Mouse (Mus musculus) brain, adult 2 months (tissue): ENCODE data around the gene Pkig.
"Not testable (repeated sequence)": the region's sequence is repeated elsewhere in the genome, so short reads cannot be mapped to it uniquely, and the experiment has no call there.

Experiments used
- DNase-seq: peaks from one replicate; pipeline ENCODE4 v3.0.0; 2011; ENCODE audit warnings: low read depth, low spot score

The Pkig gene

DNA sequence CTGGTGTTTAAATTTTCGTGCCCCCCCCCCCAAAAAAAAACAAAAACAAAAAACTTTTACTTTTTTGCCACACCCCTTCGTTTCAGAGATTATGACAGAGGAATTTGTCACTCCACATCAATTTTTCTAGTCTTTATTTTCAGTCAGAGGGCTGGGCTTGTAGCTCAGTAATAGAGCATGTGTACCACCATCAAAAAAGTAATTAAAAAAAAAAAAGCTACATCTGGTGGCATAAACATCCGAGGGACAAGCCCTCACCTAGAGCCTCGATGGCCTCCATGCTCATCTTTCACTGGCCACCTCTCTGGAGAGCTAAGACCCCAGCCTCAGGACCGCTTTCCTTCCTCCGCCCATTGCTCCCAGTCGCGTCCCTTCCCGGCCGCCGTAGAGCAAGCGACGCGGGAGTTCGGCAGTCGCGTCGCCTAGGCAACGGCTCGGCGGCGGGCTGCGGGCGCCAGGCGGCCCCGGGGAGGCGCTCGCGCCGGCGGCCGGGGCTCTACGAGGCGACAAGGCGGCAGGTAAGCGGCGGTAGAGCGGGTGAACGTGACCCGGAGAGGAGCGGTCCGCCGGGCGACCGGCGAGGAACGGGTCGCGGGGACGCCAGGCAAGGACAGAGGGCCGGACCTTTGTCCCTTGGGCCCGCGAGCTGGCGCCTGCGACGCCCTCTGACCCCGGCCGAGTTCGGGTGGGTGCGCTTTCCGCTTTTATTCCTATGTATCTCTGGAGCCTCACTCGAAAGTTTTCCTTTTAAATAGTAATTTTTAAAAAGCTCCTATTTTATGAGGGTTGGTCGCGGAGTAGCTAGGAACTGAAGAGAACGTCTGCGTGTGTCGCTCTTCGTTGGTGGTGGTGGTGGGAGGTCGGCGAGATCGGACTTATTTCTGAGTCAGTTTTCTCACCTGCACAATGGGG is at the start of gene Pkig:
Gene Pkig, plus strand, starts transcription at position 412 of the 912 bp plus-strand sequence.
- DNase-seq = peak; percentile 95

DNA sequence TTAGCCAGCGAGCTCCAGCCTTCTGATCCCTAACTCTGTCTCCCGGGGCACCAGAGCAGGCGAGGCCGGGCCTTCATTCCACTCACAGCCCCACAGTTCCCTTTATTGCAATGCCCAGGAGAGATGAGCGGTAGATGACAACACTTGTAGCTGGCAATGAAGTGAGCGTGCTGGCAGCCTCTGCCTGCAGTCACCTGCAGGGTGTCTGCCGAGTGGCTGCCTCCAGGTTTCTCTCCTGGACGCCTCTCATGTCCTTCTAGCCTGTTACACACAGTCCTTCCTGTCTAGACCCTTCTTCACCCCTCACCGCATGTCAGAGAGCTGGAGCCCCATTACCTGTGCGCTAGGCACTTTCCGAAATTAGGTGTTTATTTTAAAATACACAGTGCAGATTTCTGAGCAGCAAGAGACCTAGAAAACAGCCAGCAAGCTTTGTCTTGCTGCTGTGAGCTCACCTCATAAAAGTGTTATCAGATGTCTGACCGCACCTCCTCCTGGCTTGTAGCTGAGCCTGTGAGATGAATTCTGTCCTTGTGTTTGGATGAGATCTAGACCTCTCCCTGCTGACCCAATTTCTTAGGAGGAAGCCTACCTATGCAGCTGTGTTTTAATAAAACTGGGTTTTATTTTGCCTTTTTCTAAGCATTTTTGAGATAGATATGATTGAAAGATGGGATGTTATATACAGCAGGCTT is 48.8 kb upstream of the Pkig start:
- peak; percentile 74 for DNase-seq

DNA sequence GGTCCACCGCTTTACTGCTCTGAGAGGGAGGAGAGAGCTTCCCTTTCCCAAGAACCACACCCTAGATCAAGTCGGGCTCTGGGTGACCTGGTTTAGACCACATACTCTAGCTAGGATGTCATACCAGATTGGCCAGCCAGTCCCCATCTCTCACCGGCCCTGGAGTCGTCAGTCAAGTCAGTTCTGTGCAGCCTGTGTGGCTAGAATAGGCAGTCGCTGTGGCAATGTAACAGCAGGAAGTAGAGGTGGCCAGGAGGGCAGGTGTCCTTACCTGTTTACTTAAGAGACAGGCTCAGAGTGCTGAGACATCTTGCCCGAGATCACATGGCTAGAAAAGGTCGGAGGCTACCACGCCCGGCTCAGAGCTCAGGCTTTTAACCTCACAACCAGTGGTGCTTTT is 47.0 kb upstream of the Pkig start:
- DNase-seq = no peak

DNA sequence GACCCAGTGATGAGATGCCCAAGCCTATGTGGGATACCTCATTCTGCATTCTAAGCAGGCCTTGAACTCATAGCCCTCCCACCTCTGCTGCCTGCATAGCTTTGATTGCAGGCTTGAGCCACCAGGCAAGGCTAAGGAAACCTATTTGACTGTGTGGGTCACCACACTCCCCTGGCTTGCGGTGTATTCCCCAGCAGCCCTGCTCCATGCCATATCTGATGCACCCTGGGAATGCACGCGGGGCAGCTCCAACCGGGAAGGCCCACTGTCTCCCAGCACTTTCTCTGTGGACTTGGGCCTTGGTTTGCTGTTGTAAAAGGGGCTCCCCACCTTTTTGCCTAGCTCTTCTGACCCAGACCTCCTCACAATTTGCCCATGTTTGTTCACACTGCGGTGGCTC is 45.0 kb upstream of the Pkig start:
- no peak for DNase-seq

DNA sequence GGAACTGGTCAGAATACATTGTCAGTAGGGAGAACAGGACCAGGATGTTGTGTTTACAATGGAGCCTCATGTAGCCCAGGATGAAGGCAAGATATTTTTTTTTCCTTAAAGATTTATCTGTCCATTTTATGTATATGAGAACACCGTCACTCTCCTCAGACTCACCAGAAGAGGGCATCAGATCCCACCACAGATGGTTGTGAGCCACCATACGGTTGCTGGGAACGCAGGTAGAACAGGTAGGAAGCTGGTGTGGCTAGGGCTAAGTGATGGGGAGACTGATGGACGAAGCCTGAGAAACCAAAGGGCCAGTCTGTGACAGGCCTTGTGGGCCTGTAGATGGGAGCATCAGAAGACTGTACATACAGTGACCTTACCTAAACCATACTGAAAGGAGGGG is 44.2 kb upstream of the Pkig start:
- no peak for DNase-seq

DNA sequence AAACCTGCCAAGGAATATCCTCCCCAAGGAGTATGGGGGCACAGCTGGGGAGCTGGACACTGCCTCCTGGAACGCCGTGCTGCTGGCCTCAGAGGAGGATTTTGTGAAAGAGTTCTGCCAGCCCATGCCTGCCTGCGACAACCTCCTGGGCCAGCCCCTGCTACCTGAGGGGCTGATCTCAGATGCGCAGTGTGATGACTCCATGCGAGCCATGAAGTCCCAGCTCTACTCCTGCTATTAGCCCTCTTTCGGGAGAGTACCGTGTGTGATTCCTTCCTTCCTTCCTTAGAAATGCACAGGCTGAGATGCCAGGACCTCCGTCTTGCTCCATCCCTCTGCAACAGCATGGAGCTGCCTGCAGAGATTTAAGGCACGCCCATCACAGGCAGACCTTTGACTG is 42.8 kb upstream of the Pkig start:
- no peak for DNase-seq

DNA sequence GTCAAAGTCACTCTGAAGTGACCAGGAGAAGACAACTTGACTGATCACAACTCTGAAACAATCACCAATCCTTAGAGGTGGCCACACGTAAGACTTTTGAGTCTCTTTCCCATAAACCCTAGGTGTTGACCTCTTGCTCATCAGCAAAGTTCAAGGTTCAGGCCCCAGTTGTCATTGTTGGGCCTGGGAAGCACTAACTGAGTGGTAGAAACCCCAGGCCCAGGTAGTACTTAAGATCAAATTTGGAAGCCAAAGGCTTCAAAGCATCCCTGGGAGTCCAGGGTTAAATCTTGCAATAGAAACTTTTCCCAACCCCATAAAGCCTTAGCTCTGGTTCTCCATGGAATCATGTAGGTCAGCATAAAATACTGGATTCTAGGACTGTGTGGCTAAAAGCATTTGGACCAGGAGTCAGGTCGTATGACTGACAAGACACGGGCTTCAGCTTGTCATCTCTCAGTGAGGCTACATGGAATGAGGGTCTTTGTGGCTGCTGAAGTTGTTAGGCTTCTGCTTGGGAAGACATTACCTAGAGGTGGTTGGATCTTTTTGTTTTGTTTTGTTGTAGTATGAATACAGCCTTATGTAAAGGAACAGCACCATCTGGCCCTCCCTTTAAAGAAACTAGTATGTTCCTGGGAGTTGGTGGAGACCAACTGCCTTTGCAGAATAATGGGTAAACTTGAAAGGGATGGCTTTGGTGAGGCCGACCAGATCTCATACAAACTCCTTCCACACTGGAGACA is 42.1 kb upstream of the Pkig start:
- DNase-seq = peak; percentile 52

DNA sequence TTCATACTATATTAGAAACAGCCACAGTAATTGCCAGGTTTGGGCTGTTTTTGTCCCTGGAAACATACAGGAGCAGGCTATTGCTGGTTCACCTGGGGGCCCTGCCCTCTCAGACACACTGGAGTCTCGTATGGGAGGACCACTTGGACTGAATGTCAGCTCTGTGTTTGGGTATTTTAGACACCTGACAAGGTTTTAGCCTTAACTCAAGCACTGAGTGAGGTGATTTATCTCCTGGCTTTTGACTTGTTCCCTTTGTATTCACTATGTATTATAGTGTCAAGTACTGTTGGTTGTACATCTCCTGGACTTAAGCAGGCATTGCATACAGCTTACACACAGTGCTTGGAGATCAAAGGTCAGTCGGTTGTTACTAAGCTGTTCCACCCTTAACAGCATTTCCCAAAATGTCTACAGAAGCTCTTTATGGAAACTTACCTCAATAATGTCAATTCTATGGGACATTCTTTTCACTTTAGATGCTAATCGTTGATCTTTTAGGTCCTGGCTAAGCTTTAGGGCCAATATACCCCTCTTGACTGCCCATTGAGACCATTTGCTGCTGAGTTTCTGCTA is 41.4 kb upstream of the Pkig start:
- no peak for DNase-seq

DNA sequence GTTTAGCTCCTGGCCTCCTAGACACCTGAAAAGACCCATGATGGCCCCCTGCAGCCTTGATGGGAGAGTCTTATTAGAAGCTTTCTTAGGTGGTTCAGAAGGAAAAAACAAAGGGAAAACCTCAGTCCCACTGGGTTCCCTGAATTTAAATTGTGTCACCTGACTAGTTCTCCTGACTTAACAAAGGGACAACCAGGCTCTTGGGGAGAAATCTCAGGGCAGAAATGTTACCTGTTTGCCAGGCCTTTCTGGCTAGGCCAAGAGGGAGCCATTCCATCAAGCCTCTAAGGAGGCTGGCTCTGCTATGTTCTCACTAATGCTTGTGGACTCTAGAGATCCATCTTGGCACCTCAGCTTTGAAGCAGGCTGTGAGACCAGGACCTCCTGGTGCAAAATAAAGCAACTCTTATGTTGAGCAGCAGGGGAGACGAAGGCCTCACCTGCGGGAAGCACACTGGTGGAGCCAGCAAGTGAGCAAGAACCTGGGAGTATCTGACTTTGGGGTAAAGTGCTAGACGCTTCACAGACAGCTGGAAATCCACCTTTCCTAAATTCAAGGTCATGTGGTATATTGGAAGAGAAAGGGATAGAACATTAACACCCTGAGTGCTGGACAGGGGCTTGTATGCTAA is 40.8 kb upstream of the Pkig start:
- DNase-seq = no peak

DNA sequence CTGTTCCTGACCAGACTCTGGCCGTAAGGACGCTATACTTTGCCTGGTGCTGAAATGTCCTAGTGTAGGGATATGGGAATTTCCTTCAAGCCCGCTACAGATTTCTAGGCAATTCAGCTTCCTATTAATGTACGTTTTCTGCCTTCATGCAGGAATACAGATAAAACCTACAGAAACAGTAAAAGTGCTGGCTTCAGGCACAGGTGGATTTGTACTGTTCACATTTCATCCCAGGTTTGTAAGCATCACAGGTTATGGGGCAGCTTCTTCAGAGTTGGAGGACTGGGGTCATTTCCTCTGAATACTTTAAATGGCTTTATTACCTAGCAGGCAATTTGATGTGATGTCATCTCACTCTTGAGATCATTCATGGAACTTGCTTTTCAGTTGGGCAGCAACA is 40.3 kb upstream of the Pkig start:
- DNase-seq = no peak

DNA sequence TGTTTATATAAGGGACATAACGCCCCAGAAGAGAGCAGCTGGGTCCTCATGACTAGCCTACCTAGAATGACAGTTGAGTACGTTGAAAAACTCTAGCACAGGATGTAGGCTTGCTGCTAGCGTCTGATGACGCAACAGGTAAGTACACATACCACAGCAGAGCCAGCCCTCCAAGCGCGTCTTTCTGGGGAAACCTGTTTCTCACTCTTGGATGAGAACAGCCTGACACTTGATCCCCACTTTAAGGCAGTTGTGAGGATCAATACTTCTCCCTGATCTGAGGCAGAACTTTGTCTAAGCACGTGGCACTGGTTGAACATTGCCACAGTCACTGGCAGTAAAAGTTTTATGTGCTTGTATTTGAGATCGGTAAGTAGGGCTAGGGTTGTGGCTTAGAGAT is 37.7 kb upstream of the Pkig start:
- DNase-seq = no peak

DNA sequence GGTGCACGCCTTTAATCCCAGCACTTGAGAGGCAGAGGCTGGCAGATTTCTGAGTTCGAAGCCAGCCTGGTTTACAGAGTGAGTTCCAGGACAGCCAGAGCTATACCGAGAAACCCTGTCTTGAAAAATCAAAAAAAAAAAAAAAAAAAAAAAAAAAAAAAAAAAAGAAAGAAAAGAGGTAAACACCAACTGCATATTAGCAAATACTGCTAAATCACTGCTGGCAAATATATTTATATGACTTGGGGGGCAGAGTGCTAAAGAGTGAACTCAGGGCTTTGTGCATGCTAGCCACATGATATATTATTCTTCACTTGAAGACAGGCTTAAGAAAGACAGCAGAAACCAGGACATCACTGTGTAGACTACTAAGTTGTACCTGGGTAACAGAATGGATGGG is 36.8 kb upstream of the Pkig start:
- DNase-seq = not testable (repeated sequence)

DNA sequence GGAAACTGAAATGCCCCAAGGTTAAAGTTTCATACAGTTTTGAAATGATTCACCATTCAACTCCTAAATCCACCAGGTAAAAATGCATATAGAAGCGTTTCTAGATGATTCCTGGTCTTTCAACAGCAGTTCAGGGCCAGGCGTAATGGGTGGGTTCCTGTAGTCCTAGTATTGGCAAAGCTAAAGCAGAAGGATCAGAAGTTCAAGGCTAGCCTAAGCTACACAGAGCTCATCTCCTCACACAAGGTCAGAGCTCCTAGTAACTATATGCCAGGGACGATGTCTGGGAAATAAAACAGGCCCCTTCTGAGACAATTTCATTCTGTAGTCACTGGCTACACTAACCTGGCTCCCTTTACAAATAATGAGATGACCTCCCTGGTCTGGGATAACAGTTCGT is 27.0 kb upstream of the Pkig start:
- DNase-seq = no peak

DNA sequence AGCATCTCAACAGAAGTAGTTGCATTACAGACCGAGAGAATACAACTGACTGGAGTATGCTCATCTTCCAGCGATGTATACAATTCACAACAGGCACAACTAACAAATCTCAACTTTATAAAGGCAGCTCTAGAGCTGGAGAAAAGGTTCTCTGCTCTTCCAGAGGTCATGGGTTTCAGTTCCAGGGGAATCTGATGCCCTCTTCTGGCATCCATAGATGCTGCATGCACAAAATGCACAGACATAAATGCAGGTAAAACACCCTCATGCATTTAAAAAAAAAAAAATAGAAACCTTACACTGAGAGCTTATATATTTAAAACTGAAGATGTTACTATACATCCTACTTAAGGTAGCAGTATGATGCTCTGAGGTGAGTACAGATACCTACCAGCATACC is 26.5 kb upstream of the Pkig start:
- DNase-seq = no peak

DNA sequence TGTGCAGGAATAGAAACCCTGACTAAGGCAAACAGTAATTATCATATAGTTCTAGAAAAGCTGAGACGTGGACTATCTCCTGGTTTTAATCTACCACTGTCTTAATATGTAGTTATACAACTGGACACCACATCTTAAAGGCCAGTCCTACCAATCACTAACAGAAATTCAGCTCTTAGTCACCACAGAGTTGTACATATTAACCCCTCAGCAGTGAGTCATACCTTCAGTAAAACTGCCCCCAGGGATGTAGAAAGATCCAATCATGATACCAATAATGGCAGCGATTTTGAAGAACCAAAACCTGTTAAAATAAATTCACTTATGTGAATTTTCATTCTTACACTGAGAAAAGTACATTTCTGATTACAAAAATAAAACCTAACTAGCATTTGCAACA is 24.0 kb upstream of the Pkig start:
- no peak for DNase-seq

DNA sequence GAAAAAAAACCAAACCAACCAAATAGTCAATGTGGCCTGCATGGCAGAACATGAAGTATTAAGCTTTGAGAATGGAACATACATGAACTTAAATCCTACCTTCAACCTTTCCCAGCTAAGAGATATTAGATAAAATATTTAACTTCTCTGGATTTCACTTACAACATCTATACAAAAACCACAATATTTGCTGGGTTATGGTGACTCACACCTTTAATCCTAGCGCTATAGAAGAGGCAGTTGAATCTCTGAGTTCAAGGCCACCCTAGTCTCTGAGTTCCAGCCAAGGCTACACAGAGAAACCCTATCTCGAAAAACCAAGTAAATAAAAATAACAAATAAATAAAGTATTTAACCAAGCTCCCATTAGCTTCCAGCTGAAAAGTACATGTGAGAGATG is 22.1 kb upstream of the Pkig start:
- no peak for DNase-seq

DNA sequence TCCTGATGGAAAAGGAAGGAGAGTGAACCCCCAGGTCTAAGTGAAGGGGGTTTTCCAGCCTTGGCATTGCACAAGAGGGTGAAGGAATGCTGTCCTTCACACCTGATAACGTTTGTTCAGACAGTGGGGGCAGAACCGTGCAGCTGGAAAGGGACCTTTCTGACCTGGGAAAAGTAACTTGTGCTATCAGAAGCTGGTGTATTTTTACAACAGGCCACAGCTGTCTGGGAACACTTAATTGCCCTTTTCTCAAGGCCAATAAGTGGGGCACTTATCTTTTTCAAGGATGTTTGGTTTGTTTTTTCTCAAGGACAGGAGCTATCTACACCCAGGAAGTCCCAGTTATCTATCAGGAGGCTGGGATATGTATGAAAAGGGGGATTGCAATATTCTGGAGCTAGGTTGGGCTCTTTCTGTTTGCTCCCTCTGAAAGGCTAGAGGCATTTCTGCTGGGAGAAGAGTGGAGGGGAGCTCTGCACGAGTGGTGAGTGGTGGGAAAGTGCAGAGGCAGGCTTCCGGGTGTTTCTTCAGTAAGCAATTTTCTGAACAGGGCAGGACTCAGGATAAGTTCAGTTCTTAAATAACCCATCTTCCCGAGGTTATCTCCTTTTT is 20.4 kb upstream of the Pkig start:
- DNase-seq = no peak

DNA sequence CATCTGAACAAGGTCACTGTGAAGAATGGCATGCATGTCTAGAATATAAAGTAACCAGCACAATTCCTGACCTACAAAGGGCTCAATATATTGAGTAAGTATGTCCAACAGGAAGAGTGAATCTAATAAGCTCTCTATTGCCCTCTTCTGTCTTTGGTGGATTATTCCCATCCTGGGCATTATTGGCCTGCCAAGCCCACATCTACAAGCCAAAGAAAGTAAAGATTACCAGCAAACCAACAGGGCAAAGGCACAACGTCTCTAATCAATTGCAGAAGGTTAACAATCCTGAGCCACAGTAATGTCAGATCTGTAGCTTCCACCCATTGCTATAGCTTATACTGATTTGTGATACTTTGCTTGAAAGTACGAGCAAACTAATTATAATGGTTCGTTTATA is 17.7 kb upstream of the Pkig start:
- DNase-seq = no peak

DNA sequence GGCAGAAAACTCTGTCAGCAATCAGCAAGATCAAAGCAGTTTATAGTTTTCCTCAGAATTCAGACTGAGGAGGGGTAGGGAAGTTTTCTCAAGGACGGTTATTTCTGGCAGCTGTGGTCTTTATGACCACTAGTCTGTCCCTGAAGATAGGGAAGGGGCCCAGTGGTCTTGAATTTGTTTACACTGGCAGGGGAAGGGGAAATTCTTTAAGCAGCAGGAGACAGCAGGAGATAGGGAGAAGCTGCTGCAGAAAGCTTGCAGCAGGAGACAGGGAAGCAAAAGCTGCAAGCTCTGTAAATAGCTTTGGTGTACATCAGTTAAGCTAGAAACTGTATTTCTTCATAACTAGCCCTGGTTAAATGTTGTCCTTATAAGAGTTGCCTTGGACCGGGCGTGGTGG is 16.5 kb upstream of the Pkig start:
- no peak for DNase-seq

DNA sequence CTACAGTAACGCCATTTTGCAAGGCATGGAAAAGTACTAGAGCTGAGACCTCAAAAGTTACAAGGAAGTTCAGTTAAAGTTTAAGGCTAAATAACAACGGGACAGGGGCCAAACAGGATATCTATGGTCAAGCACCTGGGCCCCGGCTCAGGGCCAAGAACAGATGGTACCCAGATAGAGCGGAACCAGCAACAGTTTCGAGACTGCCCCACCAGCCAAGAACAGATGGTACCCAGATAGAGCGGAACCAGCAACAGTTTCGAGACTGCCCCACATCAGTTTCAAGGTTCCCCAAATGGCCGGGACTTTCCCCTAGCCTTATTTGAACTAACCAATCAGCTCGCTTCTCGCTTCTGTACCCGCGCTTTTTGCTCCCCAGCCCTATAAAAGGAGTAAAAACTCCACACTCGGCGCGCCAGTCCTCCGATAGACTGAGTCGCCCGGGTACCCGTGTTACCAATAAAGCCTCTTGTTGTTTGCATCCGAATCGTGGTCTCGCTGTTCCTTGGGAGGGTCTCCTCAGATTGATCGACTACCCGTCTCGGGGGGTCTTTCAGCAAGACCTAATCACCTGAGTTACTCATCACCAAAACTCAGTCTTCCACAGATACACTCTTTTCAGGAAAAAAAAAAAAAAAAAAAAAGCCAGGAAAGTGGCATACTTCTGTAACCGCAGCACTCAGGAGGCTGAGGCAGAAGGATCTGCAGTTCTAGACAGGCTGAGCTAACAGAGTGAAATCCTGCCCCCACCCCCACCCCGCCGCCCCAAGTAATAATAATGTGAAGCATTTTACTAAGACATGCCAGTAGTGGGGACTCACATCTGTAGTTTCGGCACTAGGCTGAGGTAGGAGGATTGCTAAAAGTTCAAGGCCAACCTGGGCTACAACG is 15.3 kb upstream of the Pkig start:
- DNase-seq = peak; percentile 79
